Mouse (Mus musculus) frontal cortex, postnatal 25 days (tissue): ENCODE data around the gene E130114P18Rik.

Source experiments
- DNase-seq, 2 experiments: peaks; one replicate each; pipeline ENCODE4 v3.0.0; 2022; ENCODE audit warnings: low spot score in 2 of 2

E130114P18Rik gene

GRCm38 (mm10) chr4:97649626-97650015 is 128.3 kb downstream of the E130114P18Rik start:
- DNase-seq = no peak

DNA sequence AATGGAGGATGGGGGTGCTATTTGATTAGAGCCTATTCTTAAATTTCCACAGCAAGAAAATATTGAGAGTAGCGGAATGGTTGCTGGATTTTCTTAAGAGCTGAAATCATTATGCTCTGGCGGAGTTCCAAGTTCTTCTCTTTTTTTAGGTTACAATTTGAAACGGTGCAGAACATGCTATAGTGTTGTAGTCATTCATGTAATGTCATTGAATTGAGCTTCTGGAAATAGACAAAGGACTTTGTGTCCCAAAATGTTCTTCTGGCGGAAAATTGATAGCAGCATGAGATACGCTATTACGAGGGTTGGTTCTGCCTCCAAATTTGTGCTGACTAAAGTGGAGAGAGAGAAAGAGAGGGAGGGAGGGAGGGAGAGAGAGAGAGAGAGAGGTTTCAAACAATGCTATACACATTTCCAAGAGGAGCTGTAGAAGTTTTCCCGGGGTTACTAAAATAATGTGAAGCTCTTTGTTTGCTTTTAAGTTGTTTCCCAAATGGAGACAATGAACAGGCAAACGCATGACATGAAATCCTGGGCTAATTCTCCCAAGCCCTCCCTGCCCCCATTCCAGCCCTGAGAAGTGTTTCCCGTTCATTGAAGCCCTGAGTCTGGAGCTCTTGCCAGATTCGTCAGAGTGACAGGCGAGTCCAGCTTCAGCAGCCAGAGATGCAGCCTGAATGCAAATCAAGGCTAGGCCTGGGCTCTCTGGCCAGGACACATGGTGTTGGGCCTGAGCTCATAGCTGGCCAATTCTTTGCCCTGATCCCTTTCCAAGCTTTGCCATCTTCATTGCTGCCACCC is 128.9 kb downstream of the E130114P18Rik start:
- peak; percentile 29 to 55 for DNase-seq

DNA sequence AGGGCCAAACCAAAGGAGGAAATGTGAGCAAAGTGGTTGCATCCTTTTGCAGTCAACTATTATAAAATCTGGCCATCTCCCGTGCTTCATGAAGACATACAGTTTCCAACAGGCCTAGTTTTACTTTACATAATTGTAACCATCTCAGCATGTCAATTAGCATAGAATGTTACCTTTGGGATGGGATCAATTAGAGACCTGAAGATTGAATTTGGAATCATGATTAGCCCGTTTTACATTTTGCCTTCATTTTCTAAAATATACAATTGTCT is 129.5 kb downstream of the E130114P18Rik start:
- DNase-seq = no peak

DNA sequence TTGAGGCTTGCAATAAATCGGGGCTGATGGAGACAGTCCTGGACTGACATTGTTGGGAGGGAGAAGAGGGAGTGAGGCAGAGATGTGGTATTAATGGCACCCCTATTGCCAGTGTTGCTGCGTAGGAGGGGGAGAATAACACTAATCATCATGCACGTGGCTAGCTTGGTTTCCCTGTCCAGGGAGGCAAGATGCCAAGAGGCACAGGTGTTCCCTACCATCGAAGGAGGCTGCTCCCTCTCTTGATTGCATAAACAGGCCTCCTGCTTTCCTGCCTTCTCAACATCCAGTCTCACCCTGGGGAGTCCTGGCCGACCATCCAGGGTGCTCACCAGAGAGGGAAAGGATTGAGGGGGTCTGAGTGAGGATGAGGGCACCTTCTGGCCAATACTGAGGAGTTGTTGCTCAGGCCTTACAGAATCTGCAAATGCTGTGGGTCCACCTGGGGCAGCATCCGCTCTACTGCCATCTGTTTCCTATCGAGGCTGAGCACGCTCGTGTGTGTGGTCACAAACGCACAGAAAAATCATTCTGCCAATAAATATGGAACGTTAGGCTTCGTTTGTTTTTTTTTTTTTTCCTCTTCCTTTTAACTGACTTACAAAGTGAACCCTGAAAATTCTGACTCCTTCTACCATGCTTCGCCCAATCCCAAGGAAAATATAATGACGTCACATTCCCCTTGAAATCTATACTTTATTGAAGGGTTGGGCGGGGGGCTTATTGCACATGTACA is 130.0 kb downstream of the E130114P18Rik start:
- DNase-seq = no peak

DNA sequence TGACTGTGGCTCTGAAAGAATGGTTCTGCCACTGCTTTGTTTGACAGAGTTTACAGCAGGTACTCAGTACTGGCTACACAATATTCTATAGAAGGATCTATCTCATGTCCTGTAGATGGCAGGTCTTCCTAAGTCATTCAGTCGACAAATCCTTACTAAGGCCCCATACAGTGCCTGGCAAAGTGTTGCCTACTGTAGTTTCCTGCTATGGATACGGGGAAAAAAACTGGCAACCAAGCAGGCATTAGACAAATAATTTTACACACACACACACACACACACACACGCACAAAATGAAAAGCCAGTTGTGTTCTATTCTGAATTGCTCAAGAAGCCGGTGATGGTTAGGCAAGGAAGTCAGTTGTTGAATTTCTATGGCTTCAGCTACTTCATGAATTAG is 130.6 kb downstream of the E130114P18Rik start:
- DNase-seq = no peak

GRCm38 (mm10) chr4:97640385-97640784 is 137.5 kb downstream of the E130114P18Rik start:
- DNase-seq = no peak

- DNase-seq = no peak
These were observed 141.3 kb downstream of the E130114P18Rik start for GRCm38 (mm10) chr4:97636569-97636968.

GRCm38 (mm10) chr4:97635757-97636292 is 142.1 kb downstream of the E130114P18Rik start:
- no peak for DNase-seq

DNA sequence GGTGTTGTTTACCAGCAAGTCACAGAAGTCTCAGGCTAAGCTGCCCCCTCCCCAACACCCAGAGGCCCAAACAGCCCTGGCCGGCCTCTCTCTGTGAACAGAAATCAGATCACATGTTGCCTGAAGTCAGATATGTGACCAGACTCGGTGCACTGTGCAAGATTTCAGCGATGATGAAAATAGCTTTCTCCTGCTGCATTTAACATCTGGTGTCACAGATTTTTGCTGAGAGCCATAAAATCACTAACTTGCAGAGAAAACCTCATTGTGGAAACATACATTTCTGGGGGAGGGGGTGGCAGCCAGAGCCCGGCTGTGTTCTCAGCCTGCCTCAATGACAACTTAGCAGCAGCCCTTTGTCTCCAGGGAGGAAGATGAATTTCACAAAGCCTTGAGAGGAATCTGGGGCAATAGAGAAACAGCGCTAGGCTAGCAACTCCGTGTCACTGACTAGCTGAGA is 142.6 kb downstream of the E130114P18Rik start:
- DNase-seq = no peak

DNA sequence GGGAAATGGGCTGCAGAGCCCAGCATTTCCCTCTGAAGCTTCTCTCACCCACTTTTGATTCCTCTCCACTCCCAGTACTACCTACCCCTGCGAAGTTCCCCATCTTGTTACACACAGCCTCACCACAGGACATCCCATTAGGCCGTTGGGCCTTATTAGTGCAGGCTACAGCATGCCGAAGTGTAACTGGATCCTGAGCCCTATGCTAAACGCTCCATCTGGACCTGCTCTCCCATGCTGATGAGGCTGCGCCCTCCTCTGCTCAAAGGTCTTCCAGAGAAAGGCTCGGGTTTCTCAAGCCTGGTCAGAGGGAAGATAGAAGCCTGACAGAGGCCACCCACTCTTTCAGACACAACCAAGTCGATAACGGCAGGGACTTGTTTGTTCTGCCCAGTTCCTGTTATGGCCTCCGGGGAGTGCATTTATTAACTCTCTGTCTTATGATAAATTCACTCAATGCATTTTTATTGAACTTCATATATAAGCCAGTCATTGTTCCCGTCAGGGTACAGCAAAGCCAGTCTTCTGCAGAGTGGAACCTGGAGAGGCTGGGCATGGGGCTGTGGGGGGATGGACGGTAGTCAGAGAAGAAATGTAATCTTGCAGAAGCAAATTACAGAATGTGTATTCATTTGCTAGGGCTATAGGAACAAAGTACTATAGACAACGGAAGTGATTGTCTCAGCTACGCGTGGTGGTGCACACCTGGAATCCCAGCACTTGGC is 148.8 kb downstream of the E130114P18Rik start:
- DNase-seq = no peak

GRCm38 (mm10) chr4:97626002-97626720 is 151.7 kb downstream of the E130114P18Rik start:
- no peak for DNase-seq

DNA sequence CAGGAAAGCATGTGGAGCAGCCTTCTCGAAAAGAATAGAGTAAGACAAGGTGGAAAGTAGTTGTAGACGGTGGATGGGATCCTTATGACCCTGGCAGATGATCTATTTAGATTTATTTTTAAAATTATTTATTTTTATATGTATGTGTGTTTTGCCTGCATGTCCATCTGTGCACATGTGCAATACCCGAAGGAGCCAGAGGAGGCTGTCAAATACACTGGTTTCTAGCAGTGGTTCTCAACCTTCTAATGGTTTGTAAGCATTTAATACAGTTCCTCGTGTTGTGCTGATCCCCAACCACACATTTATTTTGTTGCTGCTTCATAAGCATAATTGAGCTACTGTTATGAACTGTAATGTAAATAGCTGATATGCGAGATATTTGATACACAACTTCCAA is 154.7 kb downstream of the E130114P18Rik start:
- no peak for DNase-seq

DNA sequence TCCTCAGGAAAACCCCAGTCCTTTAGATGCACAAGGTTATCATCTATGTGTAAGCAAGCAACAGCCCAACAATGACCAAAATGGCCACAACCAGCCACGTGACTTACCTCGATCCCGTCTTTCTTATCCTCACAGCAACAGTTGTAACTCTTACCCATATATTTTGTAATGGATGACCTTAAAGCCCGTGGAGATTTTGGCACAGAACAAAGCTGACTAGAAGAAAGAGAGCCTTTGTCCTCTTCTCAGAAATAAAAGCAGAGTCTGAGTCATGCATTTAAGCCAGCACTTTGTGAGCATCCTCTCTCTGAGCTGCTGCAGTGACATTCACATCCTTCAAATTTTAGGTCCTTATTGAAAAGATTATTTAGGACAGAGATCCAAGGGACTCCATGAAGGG is 156.1 kb downstream of the E130114P18Rik start:
- DNase-seq = no peak

DNA sequence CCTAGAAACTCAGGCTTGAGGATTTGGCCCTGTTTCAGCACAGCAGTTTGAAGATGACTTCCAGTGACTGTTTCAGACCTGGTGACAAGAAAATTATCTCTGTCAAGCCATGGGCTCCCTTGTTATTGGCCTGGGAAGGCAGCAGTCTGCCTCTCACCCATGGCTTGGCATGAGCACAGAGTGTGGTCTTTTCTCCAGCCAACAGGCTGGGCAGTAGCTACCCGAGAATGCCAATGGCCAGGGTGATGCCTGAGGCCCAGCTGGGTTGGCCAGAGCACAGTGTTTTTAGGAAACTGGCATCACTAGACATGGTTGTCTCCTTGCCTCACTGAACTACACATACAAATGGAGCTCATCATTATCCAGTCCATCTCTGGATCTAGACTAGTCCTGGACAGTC is 157.5 kb downstream of the E130114P18Rik start:
- DNase-seq = no peak

- peak; percentile 43 to 53 for DNase-seq
These were observed 159.1 kb downstream of the E130114P18Rik start for GRCm38 (mm10) chr4:97618668-97619373.

DNA sequence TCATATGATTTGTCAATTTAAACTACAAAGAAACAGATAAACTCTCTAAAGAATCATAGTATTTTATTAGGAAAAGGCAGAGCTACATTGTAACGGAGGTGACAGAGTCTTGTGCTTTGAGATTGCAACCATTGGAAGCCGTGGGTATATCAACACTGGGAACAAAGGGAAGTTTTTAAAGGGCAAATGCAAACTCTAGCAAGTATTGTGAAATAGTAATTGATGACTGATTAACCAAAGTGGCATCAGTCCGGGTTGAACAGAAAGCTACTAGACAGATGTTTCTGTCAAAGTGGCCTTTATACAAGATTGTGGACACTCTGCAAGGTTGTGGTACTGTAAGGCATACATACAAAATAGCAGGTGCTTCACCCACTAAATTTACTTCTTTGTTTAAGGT is 162.8 kb downstream of the E130114P18Rik start:
- no peak for DNase-seq

DNA sequence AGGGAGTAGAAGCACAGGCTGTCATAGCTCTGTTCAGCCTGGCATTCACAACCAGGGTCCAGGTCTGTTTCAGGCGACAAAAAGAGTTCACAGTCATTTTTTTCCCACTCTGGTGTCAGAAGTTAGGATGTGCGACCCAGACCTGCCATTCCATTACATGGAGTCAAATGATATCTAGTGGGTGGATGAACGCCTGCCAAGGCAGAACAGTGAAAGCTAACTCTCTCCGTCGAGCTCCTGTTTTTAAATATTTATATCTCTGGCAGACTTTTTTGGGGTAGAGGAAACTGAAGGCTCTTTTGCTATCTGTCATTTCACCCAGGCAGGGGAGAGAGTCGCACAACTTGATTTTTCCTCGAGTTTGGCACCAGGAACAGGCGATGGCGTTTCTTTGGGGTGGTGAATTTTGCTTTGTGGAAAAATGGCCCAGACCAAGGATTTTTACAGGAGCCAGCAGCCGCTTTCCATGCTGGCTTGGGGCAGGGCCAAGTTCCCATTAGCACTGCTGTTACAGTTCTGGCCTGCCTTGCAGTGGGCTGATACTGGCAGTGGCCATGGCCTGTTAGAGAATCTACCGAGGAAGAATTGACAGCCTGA is 166.5 kb downstream of the E130114P18Rik start:
- peak; percentile 22 to 47 for DNase-seq

- DNase-seq = no peak
These were observed 167.8 kb downstream of the E130114P18Rik start for GRCm38 (mm10) chr4:97609831-97610727.

DNA sequence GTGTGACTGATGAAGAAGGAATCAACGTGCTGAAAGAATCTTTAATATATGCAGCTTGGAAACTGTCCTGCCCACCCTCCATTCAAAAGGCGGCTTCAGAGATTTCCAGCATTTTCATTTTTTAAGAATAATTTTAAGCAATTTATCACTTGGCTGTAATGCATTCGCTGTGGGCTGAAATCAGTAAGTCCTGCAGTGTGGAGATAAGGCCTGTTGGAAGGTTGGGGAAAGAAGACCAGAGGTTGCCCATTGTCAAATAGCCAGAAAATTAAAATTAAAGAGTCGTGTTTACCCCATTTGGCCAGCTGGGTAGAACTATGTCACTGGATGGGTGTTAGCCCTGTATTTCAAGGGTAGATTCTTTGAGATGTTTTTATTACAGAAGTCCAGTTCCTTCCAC is 168.5 kb downstream of the E130114P18Rik start:
- no peak for DNase-seq

GRCm38 (mm10) chr4:97608728-97609127 is 169.2 kb downstream of the E130114P18Rik start:
- DNase-seq = no peak
